Mouse (Mus musculus) forebrain, embryonic 11.5 days (tissue): ENCODE data around the gene Best1. TPM values are rescaled to one million over a fixed set of nuclear protein-coding genes. Genes with fewer than 3 reads are reported as not detected.

Experiments
- ATAC-seq: fragments of 200-750 bp; cut with Nextera tagmentation; replicated peaks from 2 replicates; pipeline ENCODE4 v1.8.0; 2017; ENCODE audit warnings: moderate TSS enrichment; ENCODE audit not compliant: low FRiP score
- DNase-seq: peaks from one replicate; pipeline ENCODE4 v3.0.0-alpha.2; 2017; ENCODE audit warnings: low spot score
- H3K27ac ChIP-seq: fragments of 300-500 bp; sonication (generic); 2 replicates; pipeline ENCODE4 v1.5.1; 2014; ENCODE audit warnings: low read depth, low read length
- H3K27me3 ChIP-seq: fragments of 300-500 bp; sonication (generic); 2 replicates; pipeline ENCODE4 v1.6.1; 2014; ENCODE audit warnings: mild to moderate bottlenecking, low read length, mixed read lengths; ENCODE audit not compliant: control insufficient read depth, insufficient read depth
- H3K36me3 ChIP-seq: fragments of 300-500 bp; sonication (generic); 2 replicates; pipeline ENCODE4 v1.6.1; 2014; ENCODE audit warnings: mild to moderate bottlenecking, low read length, moderate library complexity, mixed read lengths; ENCODE audit not compliant: control insufficient read depth, insufficient read depth
- H3K4me1 ChIP-seq: fragments of 300-500 bp; sonication (generic); replicated peaks from 2 replicates; pipeline ENCODE4 v1.6.1; 2014; ENCODE audit warnings: low read length, mixed read lengths; ENCODE audit not compliant: control insufficient read depth, insufficient read depth
- H3K4me2 ChIP-seq: fragments of 300-500 bp; sonication (generic); 2 replicates; pipeline ENCODE4 v1.6.1; 2014; ENCODE audit warnings: low read depth, mild to moderate bottlenecking, low read length, moderate library complexity, mixed read lengths; ENCODE audit not compliant: severe bottlenecking
- H3K4me3 ChIP-seq: fragments of 300-500 bp; sonication (generic); 2 replicates; pipeline ENCODE4 v1.5.1; 2014; ENCODE audit warnings: low read depth, low read length
- H3K9ac ChIP-seq: fragments of 300-500 bp; sonication (generic); 2 replicates; pipeline ENCODE4 v1.6.1; 2014; ENCODE audit warnings: low read length
- H3K9me3 ChIP-seq: fragments of 300-500 bp; sonication (generic); 2 replicates; pipeline ENCODE4 v1.6.1; 2016; ENCODE audit warnings: low read length, mixed read lengths; ENCODE audit not compliant: control insufficient read depth
- WGBS: fragments of 180-500 bp; shearing (Covaris S2); extraction: QIAGEN DNeasy Blood & Tissue Kit; methylation state at CpG from one replicate; pipeline ENCODE4 v1.1.7; 2014; 5-methylcytosine and 5-hydroxymethylcytosine counted together
- polyA plus RNA-seq: library from polyadenylated mRNA; unstranded; fragments of >200 nt; fragmentation: Nextera tagmentation; extraction: Ambion mirVana; gene quantifications from 2 replicates; pipeline ENCODE4 v1.2.1, GENCODE M21; 2014

Gene Best1
- polyA plus RNA-seq, 1 experiment from 2014 or later: 0.92 TPM

DNA sequence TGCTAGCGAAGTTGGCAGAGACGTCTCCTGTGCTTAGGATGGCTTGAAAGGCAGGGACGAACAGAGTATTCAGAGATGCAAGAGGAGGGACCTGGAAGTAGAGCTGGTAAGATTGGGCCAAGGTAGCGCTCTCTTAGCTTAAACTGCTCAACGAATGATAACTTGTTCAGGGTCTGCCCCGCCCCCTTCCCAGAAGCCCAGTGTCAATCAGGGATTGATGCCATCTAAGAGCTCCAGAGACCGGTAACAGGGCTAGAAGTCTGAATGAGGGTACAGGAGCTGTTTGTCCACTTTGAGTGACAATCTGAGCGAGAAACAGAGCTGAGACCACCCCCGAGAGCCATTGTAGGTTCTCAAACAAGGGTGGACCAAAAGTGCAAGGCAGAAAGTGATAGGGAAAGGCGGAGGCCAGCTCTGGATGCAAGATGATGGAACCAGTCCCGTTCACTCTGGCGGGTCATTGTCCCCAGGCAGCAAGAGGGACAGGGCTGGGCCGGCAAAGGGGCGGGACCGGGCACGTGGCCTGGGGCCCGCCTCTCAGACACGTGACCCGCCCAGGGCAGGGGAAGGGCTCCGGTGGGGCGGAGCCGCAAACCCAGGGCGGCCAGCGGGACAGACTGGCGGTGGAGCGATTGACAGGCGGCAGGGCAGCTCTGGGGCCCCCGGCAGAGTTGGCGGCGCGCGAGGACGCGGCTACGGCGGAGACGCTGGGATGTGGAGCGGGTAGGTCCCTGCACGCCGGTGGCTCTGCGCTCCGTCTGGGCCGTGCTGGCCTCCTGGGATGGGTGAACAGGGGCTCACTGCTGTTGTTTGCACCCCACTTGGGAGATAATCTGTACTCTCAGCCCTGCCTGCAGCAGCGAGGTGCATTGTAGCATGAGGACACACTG is 16.4 kb upstream of the Best1 start:
- Histone ChIP-seq H3K27ac (no peak overlapping the region), H3K9me3 (no peaks in the 10 kb centered on the region), H3K27me3 (no peaks in the 10 kb centered on the region; the same call in 1 of the 2 replicates), H3K4me1 (peaks cover 4% of the 10 kb centered on the region), H3K36me3 (no peaks in the 10 kb centered on the region), H3K9ac (peak overlapping the region; percentile 71), H3K4me2 (peak overlapping the region; percentile 76), H3K4me3 (peak overlapping the region; percentile 45)
- 5% methylated on average over 43 of the region's 44 CpGs for WGBS
- DNase-seq (peak; percentile 94), ATAC-seq (peak; percentile 99)

DNA sequence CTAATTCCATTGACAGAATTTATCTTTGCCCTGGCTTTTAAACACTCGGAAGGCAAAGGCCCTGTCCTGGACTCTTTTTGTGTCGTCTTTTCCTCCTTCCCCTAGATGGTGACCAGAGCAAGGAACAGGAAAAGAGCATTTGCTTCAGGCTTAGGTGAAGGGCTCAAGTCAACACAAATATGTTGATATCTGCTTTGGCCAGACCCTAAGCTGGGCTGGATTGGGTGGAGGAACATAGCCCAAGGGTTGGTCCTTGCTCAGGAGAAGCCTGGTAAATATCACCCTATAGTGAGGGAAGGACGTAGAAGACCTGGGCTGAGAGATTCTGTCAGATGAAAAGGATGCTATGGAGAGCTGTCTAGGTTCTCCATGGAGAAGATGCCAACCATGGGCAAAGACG is 14.7 kb upstream of the Best1 start:
- 91% methylated on average over 4 of the region's 4 CpGs for WGBS
- no peaks in the 10 kb centered on the region; the same call in 1 of the 2 replicates for H3K27me3 ChIP-seq
- H3K27ac ChIP-seq: no peak overlapping the region
- ATAC-seq: no peak
- peaks cover 4% of the 10 kb centered on the region for H3K4me1 ChIP-seq
- no peaks in the 10 kb centered on the region for H3K9me3 ChIP-seq
- no peak overlapping the region for H3K9ac ChIP-seq
- no peak overlapping the region for H3K4me2 ChIP-seq
- no peak overlapping the region for H3K4me3 ChIP-seq
- no peak for DNase-seq
- H3K36me3 ChIP-seq: no peaks in the 10 kb centered on the region

DNA sequence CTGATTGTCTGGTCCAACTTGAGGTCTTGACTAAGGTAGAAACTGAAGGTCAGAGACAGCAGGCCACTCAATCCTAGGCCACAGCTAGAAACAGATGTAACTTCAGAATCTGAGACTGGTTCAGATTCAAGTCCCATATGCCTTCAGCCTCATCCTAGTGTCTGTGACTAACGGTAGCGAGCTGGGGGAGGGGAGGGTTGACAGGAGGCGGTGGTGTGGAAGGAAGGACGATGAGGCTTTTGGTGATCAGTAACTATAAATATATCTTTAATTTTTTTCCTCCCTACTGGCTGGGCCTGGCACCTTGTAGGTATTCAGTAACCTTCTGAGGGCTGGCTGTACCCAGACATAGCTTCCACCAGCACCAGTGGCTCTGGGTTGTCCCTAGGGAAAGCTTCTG is 14.0 kb upstream of the Best1 start:
- H3K4me2 ChIP-seq: no peak overlapping the region
- H3K4me1 ChIP-seq: peaks cover 4% of the 10 kb centered on the region
- WGBS: 86% methylated on average over 4 of the region's 4 CpGs
- H3K4me3 ChIP-seq: no peak overlapping the region
- no peak for ATAC-seq
- no peak for DNase-seq
- no peaks in the 10 kb centered on the region; the same call in 1 of the 2 replicates for H3K27me3 ChIP-seq
- no peak overlapping the region for H3K9ac ChIP-seq
- H3K27ac ChIP-seq: no peak overlapping the region
- no peaks in the 10 kb centered on the region for H3K9me3 ChIP-seq
- H3K36me3 ChIP-seq: no peaks in the 10 kb centered on the region

DNA sequence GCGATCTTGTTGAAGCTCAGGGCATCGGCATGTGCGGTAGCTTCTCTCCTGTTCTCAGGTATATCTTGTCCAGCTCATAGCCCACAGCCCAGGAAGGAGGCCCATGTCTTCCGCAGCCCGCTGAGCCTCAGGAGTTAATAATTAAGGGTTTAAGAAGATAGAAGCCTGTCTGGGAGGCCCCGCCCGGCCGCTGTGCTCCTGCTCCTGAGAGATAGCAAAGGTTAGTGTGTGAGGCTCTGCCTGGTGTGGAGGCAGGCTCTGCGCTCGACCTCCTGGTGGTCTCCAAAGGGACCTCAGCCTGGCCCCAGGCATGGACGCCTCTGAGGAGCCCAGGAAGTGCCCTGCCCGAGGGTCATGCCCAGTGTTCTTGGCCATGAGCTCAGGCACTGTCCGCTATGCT is 13.4 kb upstream of the Best1 start:
- ATAC-seq: no peak
- Histone ChIP-seq H3K4me1 (peaks cover 4% of the 10 kb centered on the region), H3K4me2 (no peak overlapping the region), H3K9ac (no peak overlapping the region), H3K9me3 (no peaks in the 10 kb centered on the region), H3K27ac (peak overlapping the region; percentile 21; the same call in 1 of the 2 replicates), H3K27me3 (no peaks in the 10 kb centered on the region; the same call in 1 of the 2 replicates), H3K36me3 (no peaks in the 10 kb centered on the region), H3K4me3 (0 out of 2 replicates have a peak overlapping the region, but pooled peaks have one; percentile 5)
- 83% methylated on average over 13 of the region's 13 CpGs for WGBS
- DNase-seq: peak; percentile 57

DNA sequence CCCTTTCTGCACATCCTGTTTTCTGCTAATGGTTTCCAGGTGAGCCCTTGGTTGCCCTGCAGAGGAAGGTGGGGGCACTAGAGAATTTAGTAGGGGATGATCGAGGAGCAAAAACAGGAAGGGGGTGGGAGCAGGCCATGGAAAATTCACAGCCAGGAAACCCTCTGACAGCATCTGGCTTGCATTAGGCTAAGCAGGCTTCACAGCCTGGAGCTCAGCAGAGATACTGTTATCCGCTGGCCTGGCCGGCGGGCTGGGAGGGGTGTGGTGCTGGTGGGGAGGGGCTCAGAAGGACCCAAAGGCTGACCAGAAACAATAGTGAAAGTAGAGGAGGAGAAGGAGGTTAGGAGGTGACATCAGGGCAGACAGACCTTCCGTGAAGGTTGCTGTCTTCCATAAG is 12.5 kb upstream of the Best1 start:
- Histone ChIP-seq H3K27me3 (no peaks in the 10 kb centered on the region; the same call in 1 of the 2 replicates), H3K4me2 (no peak overlapping the region), H3K9ac (no peak overlapping the region), H3K36me3 (no peaks in the 10 kb centered on the region), H3K4me1 (peaks cover 2% of the 10 kb centered on the region), H3K4me3 (no peak overlapping the region), H3K27ac (no peak overlapping the region), H3K9me3 (no peaks in the 10 kb centered on the region)
- WGBS: 72% methylated on average over 5 of the region's 5 CpGs
- no peak for ATAC-seq
- peak; percentile 66 for DNase-seq

DNA sequence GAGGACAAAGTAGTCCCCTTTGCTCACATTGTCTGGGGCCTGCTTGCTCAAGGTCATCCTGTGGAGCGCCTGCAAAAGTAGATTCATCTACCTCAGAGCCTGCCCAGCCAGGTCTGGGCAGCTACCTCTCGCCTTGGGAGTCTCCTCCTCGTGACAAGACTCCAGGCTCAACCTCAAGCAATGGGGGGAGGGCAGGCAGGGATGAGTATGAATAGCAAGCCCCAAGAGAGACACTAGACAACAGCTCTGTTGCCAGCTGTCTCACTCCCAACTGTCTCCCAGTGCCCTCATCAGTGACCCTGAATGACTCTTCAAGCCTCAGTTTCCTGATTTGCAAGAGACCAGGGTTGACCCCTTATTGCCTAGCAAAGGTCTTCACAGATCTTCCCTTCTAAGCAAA is 11.9 kb upstream of the Best1 start:
- H3K9me3 ChIP-seq: no peaks in the 10 kb centered on the region
- peaks cover 1% of the 10 kb centered on the region; the same call in 1 of the 2 replicates for H3K4me1 ChIP-seq
- H3K36me3 ChIP-seq: no peaks in the 10 kb centered on the region
- H3K4me2 ChIP-seq: no peak overlapping the region
- no peak for DNase-seq
- no peak overlapping the region for H3K27ac ChIP-seq
- H3K4me3 ChIP-seq: no peak overlapping the region
- no peak overlapping the region for H3K9ac ChIP-seq
- 51% methylated on average over 3 of the region's 3 CpGs for WGBS
- H3K27me3 ChIP-seq: no peaks in the 10 kb centered on the region
- no peak for ATAC-seq

DNA sequence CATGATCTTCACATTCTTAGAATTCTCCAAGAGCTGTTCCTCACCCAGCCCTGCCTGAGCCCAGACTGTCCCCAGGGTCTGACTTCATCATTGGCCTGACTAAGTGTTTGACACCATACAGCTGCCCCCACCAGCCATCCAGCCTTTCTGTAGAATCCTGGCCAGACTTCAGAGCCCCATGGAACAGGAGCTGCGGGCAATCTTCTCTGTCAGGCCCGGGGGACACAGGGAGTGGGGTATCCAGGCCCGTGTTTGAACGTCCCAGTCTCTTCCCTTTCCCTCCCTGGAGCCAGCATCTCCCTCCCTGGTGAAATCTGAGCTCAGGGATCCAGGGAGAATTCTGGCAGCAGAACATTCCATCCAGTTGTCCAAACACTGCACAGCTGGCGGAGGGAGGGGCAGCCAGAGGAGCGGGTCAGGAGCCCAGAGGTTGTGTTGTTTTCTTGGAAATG is 11.4 kb upstream of the Best1 start:
- WGBS: 67% methylated on average over 6 of the region's 6 CpGs
- no peaks in the 10 kb centered on the region for H3K9me3 ChIP-seq
- peak; percentile 67 for DNase-seq
- H3K4me2 ChIP-seq: no peak overlapping the region
- no peaks in the 10 kb centered on the region for H3K4me1 ChIP-seq
- no peak overlapping the region for H3K9ac ChIP-seq
- no peak overlapping the region for H3K27ac ChIP-seq
- no peaks in the 10 kb centered on the region for H3K36me3 ChIP-seq
- H3K27me3 ChIP-seq: no peaks in the 10 kb centered on the region
- no peak overlapping the region for H3K4me3 ChIP-seq
- no peak for ATAC-seq

DNA sequence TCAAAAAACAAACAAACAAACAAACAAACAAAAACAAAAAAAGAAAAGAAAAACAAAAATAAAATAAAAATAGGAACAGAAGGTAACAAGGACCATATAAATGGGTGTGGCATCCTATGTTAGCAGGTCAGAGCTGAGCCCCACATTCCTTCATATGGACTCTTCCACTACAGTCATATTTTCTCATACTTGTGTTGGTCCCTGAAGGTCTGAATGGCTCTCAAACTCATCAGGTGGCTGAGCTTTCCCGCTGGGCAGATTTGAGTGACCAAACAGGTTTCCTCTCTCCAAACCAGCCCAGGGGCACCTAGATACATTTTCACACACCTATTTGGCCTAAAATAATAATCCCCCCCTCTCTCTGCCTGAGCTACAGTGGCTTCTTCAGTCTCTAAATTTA is 10.0 kb upstream of the Best1 start:
- Histone ChIP-seq H3K4me2 (no peak overlapping the region), H3K4me3 (no peak overlapping the region), H3K4me1 (no peaks in the 10 kb centered on the region), H3K9me3 (no peaks in the 10 kb centered on the region), H3K9ac (no peak overlapping the region), H3K27ac (no peak overlapping the region), H3K36me3 (no peaks in the 10 kb centered on the region), H3K27me3 (no peaks in the 10 kb centered on the region)
- ATAC-seq (no peak), DNase-seq (no peak)
- 71% methylated on average over 1 of the region's 1 CpGs for WGBS

DNA sequence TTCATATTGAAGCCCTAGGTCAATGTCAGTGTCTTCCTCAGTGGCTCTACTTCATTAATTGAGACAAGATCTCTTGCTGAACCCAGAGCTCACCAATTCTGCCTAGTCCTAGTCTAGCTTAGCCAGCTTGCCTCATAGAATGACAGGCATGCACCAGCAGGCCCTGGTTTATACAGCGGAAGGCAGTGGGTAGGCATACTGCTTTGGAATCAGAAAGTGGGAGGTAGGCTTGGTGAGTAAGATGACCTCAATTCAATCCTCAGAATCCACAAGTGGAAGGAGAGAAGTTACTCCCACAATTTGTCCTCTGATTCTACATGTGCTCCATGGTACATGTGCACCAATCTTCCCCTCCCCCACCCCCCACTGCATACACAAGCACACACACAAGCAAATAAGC is 2.3 kb upstream of the Best1 start:
- Histone ChIP-seq H3K9me3 (no peaks in the 10 kb centered on the region), H3K4me2 (no peak overlapping the region), H3K36me3 (no peaks in the 10 kb centered on the region), H3K27me3 (no peaks in the 10 kb centered on the region), H3K4me1 (no peaks in the 10 kb centered on the region), H3K27ac (no peak overlapping the region), H3K9ac (no peak overlapping the region), H3K4me3 (no peak overlapping the region)
- WGBS: 100% methylated on average over 1 of the region's 1 CpGs
- DNase-seq (no peak), ATAC-seq (no peak)
